Mouse (Mus musculus): ENCODE results near the gene Gpr183.

DNA sequence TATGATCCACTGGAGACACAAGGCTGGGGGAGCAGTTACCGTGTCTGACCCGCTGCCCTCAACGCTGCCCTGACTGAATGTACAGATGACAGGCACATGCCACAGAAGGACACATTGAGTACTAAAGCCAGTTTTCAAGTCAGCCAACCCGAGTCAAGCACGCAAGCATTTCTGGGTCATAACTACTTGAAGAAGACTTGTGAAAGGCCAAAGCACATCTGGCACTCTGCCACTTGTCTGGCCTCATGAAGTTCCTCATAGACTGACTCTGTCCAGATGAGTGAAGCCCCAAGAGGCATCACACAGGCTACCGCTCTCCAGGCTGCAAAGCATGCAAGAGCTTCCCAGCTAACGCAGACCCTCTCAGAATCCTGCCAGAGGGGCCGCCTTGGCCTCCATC is 31.8 kb upstream of the Gpr183 start:
- TF ChIP-seq POLR2A (IDR thresholded peaks at IDR 0.05; ENCODE audit: control insufficient read depth, extremely low read depth, insufficient read depth, low read length, poor library complexity), result no peak
- no peak for TF ChIP-seq CTCF (IDR thresholded peaks at IDR 0.05; ENCODE audit: borderline replicate concordance, control insufficient read depth, extremely low read depth, insufficient read depth, low read length, poor library complexity)

All from thymus, adult 2 months (tissue).